Mouse (Mus musculus) CH12F3 (cell line): ENCODE measurements around the gene Mfap4.

Experiments used
- in situ Hi-C: fragments of 300-500 bp; cut with MboI; formaldehyde crosslinking; loops from 2 replicates; pipeline ENCODE4 v1.14.3; 2020; ENCODE audit warnings: low sequenced_read_pairs

Gene Mfap4

GRCm38 (mm10) chr11:61484613-61485540 lies at the start of gene Mfap4:
TSS of gene Mfap4 (plus strand) at chr11:61485431.
- in situ Hi-C loops, result no loop called here

- in situ Hi-C loops, result no loop called here
Measured at GRCm38 (mm10) chr11:61436298-61436697, 48.9 kb upstream of the Mfap4 start.

DNA sequence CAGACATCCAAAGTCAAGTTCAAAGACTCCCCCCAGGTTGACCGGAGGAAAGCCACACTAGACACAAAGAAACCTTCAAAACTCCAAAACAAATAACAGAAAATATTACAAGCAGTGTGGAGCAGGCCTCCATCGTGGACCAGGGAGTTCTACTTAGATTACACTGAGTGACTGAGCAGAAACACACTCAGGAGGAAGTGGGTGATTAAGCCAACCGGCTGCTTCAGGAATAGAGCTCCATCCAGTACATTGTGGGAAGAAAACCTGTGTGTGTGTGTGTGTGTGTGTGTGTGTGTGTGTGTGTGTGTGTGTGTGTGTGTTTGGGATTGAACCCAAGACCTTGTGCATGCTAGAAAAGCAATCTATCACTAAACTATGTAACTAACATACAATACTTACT lies 46.1 kb upstream of the Mfap4 start:
- in situ Hi-C loops, result no loop called here

DNA sequence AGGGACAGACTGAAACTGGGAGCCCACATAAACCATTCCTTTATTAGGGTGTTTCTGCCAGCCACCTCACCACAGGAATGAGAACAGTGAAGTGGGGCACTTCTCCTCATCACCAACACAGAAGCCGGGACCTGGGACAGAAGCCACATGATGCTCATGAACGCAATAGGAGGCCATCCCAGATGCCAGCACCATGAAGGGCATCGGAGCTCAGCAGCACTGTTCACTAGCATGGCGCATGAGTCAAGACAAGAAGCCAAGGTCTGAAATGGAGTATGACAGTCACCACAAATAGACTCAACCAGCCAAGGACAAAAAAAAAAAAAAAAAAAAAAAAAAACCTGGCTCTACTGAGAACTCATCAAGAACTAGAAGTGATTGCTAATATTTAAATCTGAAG lies 44.8 kb upstream of the Mfap4 start:
- in situ Hi-C loops, result no loop called here

DNA sequence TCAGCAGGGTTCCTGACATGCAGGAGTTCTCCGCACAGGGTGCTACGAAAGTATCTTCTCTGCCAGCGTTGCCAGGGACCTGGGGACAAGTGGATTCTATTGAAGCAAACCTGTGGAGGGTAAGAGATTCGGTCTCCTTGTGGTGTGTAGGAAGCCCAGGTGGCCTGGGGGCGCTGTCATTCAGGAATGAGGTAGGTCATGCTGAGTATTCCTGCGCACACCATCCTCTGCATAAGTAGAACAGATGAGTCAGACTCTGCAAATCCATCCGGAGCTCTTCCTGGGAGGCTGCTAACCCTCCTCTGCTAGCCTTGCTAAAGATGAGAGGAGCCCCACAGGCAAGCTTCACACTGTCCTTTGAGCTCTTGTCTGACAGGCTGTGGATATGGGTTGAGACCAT lies 43.6 kb upstream of the Mfap4 start:
- in situ Hi-C loops, result no loop called here

GRCm38 (mm10) chr11:61443807-61444206 lies 41.4 kb upstream of the Mfap4 start:
- in situ Hi-C loops, result no loop called here

DNA sequence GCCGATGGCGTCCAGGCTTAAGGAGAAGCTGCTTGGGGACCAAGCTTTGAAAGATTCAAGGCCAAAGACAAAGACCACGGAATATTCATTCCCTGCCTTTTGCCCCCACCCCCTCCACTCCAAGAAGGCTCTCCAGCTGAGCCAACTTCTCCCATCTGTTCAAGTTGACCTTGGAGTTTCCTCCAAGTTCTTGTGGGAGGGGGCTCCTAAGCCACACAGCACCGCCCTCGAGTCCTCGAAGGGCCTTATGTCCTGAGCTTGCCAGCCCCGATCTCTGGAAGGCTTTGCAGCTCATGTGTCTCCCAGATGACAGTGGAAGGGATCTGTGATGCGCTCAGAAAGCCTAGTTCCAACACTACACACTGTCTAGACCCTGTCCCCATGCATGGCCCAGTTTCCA lies 37.9 kb upstream of the Mfap4 start:
- in situ Hi-C loops, result no loop called here

GRCm38 (mm10) chr11:61448041-61448440 lies 37.2 kb upstream of the Mfap4 start:
- in situ Hi-C loops, result no loop called here

GRCm38 (mm10) chr11:61448599-61449225 lies 36.5 kb upstream of the Mfap4 start:
- in situ Hi-C loops, result no loop called here

GRCm38 (mm10) chr11:61449499-61450292 lies 35.5 kb upstream of the Mfap4 start:
- in situ Hi-C loops, result no loop called here

- in situ Hi-C loops, result no loop called here
Measured at GRCm38 (mm10) chr11:61464071-61464470, 21.2 kb upstream of the Mfap4 start.

DNA sequence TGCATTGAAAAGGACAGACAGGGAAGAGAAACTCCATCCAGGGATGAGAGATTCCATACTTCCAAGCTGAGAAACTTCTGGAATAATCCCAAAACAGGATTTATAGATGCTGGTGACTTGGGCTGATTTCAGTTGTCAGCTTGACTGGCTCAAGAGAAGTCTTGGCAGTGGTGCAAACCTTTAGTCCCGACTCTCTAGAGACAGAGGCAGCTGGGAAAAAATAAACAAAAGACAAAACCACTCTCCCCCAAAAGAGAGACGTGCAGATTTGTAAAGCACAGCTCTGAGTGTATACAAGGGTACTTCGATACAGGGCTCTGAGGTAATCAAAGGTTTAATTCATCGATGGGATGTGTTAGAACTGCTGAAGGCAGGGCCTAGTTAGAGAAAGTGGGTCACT lies 19.8 kb upstream of the Mfap4 start:
- in situ Hi-C loops, result no loop called here

- in situ Hi-C loops, result no loop called here
Measured at GRCm38 (mm10) chr11:61468534-61468933, 16.7 kb upstream of the Mfap4 start.

DNA sequence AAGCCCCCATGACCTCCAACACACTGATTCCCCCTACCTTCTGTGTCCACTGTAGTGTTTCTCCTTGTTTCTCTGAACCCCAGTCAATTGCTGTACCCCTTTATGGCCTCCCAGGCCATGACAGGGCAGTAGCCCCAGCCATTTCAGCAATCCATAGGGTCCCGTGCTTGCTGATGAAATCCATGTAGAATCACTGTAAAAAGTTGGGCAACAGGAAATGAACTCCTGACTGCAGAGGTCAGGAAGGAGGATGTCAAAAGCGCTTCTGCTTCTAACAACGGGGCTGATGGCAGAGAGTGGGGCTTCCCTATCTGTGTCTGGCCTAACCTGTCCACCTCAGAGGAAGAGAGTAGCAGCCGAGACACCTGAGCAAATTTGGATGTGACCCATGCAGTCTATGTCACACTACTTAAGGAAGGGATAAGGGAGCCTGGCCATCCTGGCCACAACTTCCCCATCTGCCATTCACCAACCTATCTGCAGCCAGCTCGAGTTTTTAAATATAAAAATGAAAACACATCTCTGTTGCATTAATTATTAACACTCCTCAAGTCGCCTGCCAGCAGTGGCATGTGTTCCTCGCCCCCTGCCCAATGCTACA lies 15.8 kb upstream of the Mfap4 start:
- in situ Hi-C loops, result no loop called here

- in situ Hi-C loops, result no loop called here
Measured at GRCm38 (mm10) chr11:61470880-61471279, 14.4 kb upstream of the Mfap4 start.

GRCm38 (mm10) chr11:61473630-61474029 lies 11.6 kb upstream of the Mfap4 start:
- in situ Hi-C loops, result no loop called here

- in situ Hi-C loops, result no loop called here
Measured at GRCm38 (mm10) chr11:61476786-61477382, 8.3 kb upstream of the Mfap4 start.

GRCm38 (mm10) chr11:61477566-61478508 lies 7.4 kb upstream of the Mfap4 start:
- in situ Hi-C loops, result no loop called here

DNA sequence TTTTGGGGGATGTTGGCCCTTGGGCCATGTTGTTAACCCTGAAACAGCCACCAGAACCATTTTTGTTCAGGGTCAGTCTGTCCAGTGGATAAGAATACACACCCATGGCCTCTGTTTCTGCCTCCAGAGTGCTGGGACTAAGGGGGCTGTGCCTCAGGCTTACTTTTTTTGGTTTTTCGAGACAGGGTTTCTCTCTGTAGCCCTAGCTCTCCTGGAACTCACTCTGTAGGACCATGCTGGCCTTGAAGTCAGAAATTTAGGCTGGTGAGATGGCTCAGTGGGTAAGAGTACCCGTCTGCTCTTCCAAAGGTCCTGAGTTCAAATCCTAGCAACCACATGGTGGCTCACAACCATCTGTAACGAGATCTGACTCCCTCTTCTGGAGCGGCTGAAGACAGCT lies 6.4 kb upstream of the Mfap4 start:
- in situ Hi-C loops, result no loop called here
